In genomic region chr11:79870189-79870588, GRCm38 (mm10) we compare ENCODE assay signal across 9 mouse cellular contexts.
DNase-seq lines count a peak whose midpoint lies in the region; ATAC-seq lines count a peak whose summit lies in the region.
"Had no signal": no experiment of that assay in that cellular context is flagged by ENCODE, and none has a peak within 500 bp of the region (broad histone marks: within the 10 kb centered on the region; RNA-seq: fewer than 3 reads in every experiment).

No protein-coding gene starts in this region.

- H3K4me3 ChIP-seq in hindbrain, embryonic 11.5 days (ENCODE audit: low read depth, low read length), result no peak overlapping the region
- H3K4me3 ChIP-seq in hindbrain, embryonic 12.5 days, result no peak overlapping the region
- H3K4me3 ChIP-seq in embryonic facial prominence, embryonic 14.5 days (ENCODE audit: low read depth, low read length), result no peak overlapping the region
- H3K4me3 ChIP-seq: myocyte had no signal

- H3K4me1 ChIP-seq in hindbrain, embryonic 11.5 days (replicated peaks; ENCODE audit: control insufficient read depth, insufficient read depth, low read length), result no peaks in the 10 kb centered on the region
- no peaks in the 10 kb centered on the region for H3K4me1 ChIP-seq in hindbrain, embryonic 12.5 days
- peaks cover 6% of the 10 kb centered on the region; the same call in 1 of the 2 replicates for H3K4me1 ChIP-seq in embryonic facial prominence, embryonic 14.5 days (ENCODE audit: control insufficient read depth, insufficient read depth, low read length)

- no peak overlapping the region for H3K9ac ChIP-seq in hindbrain, embryonic 11.5 days (ENCODE audit: low read depth, low read length)
- H3K9ac ChIP-seq in hindbrain, embryonic 12.5 days, result no peak overlapping the region
- H3K9ac ChIP-seq in embryonic facial prominence, embryonic 14.5 days (ENCODE audit: low read depth, low read length), result no peak overlapping the region

- WGBS in hindbrain, embryonic 11.5 days, result 70% methylated on average over 5 of the region's 5 CpGs
- 69% methylated on average over 5 of the region's 5 CpGs for WGBS in hindbrain, embryonic 12.5 days
- WGBS in embryonic facial prominence, embryonic 14.5 days, result 19% methylated on average over 5 of the region's 5 CpGs

- H3K4me2 ChIP-seq in hindbrain, embryonic 11.5 days (replicated peaks; ENCODE audit: low read depth, low read length), result no peak overlapping the region
- H3K4me2 ChIP-seq in hindbrain, embryonic 12.5 days (replicated peaks), result no peak overlapping the region
- no peak overlapping the region for H3K4me2 ChIP-seq in embryonic facial prominence, embryonic 14.5 days (ENCODE audit: low read depth, low read length)

- ATAC-seq in hindbrain, embryonic 11.5 days (ENCODE audit: low FRiP score), result no peak
- ATAC-seq in hindbrain, embryonic 12.5 days (ENCODE audit: low FRiP score), result no peak
- ATAC-seq in embryonic facial prominence, embryonic 14.5 days (ENCODE audit: low read depth), result no peak
- no peak for ATAC-seq in activated CD4-positive, CD25-positive, alpha-beta regulatory T cell, adult 4 months

- H3K27me3 ChIP-seq in hindbrain, embryonic 11.5 days (ENCODE audit: control insufficient read depth, insufficient read depth, low read length), result no peaks in the 10 kb centered on the region
- no peaks in the 10 kb centered on the region for H3K27me3 ChIP-seq in hindbrain, embryonic 12.5 days
- no peaks in the 10 kb centered on the region for H3K27me3 ChIP-seq in embryonic facial prominence, embryonic 14.5 days (replicated peaks; ENCODE audit: control insufficient read depth, insufficient read depth, low read length)

- no peak overlapping the region for H3K27ac ChIP-seq in hindbrain, embryonic 11.5 days (ENCODE audit: low read depth, low read length)
- no peak overlapping the region for H3K27ac ChIP-seq in hindbrain, embryonic 12.5 days
- no peak overlapping the region for H3K27ac ChIP-seq in embryonic facial prominence, embryonic 14.5 days (replicated peaks; ENCODE audit: low read depth, low read length)

- H3K9me3 ChIP-seq in hindbrain, embryonic 11.5 days (ENCODE audit: control insufficient read depth, low read length), result no peaks in the 10 kb centered on the region
- no peaks in the 10 kb centered on the region for H3K9me3 ChIP-seq in hindbrain, embryonic 12.5 days (replicated peaks)
- no peaks in the 10 kb centered on the region for H3K9me3 ChIP-seq in embryonic facial prominence, embryonic 14.5 days (ENCODE audit: control insufficient read depth, low read length)

- DNase-seq in hindbrain, embryonic 11.5 days (ENCODE audit: low spot score), result peak; percentile 5
- DNase-seq in MEL-GATA-1-ER (ENCODE audit: extremely low read depth, low read depth), result peak; percentile 55
- peak; percentile 85 for DNase-seq in embryonic facial prominence, embryonic 14.5 days (ENCODE audit: low spot score)
- DNase-seq in kidney, postnatal 25 days, result peak; percentile 72 to 82
- no peak for DNase-seq in left cerebral cortex, adult 9 months (ENCODE audit: low spot score in 2 of 2)
- DNase-seq in layer of hippocampus, postnatal 36 days, result no peak

- no peaks in the 10 kb centered on the region for H3K36me3 ChIP-seq in hindbrain, embryonic 11.5 days (ENCODE audit: control insufficient read depth, insufficient read depth, low read length)
- H3K36me3 ChIP-seq in hindbrain, embryonic 12.5 days, result no peaks in the 10 kb centered on the region
- H3K36me3 ChIP-seq in embryonic facial prominence, embryonic 14.5 days (ENCODE audit: control insufficient read depth, insufficient read depth, low read length), result no peaks in the 10 kb centered on the region

Comparison
In these comparisons a context has a peak if more than half of its experiments do, and no peak if none do; other contexts are left out.
1. DNase-seq: peak in hindbrain, embryonic 11.5 days (single experiment), MEL-GATA-1-ER (single experiment), embryonic facial prominence, embryonic 14.5 days (single experiment) and kidney, postnatal 25 days (2 of 2); none in left cerebral cortex, adult 9 months (0 of 2) and layer of hippocampus, postnatal 36 days (0 of 2).